Mouse (Mus musculus) lung, postnatal 4 days (tissue): ENCODE results near the gene Fam229b.

Experiments
- DNase-seq, 2 experiments: peaks; one replicate each; pipeline ENCODE4 v3.0.0; 2021

The Fam229b gene

GRCm38 (mm10) chr10:39133462-39134310, at the start of gene Fam229b, which contains the start of gene Tube1:
TSS of gene Fam229b (minus strand) at chr10:39133914.
TSS of gene Tube1 (plus strand) at chr10:39133976.
- DNase-seq: peak; percentile 92 to 93

GRCm38 (mm10) chr10:39176981-39177380, 43.3 kb upstream of the Fam229b start:
- peak; percentile 32 to 59 for DNase-seq

- peak; percentile 64 to 78 for DNase-seq
Measured at GRCm38 (mm10) chr10:39173077-39173476, 39.4 kb upstream of the Fam229b start.

GRCm38 (mm10) chr10:39172540-39172931, 38.8 kb upstream of the Fam229b start:
- no peak for DNase-seq

GRCm38 (mm10) chr10:39171603-39172539, 38.2 kb upstream of the Fam229b start:
- DNase-seq: peak; percentile 91 to 93

- DNase-seq: peak; percentile 93
Measured at GRCm38 (mm10) chr10:39171134-39171533, 37.4 kb upstream of the Fam229b start.

- DNase-seq: no peak
Measured at GRCm38 (mm10) chr10:39170706-39171105, 37.0 kb upstream of the Fam229b start.

- peak; percentile 60 to 77 for DNase-seq
Measured at GRCm38 (mm10) chr10:39170181-39170580, 36.5 kb upstream of the Fam229b start.

GRCm38 (mm10) chr10:39169642-39170041, 35.9 kb upstream of the Fam229b start:
- no peak for DNase-seq

GRCm38 (mm10) chr10:39167611-39168010, 33.9 kb upstream of the Fam229b start:
- no peak for DNase-seq

GRCm38 (mm10) chr10:39165632-39166115, 32.0 kb upstream of the Fam229b start:
- DNase-seq: peak; percentile 55 to 64

- no peak for DNase-seq
Measured at GRCm38 (mm10) chr10:39163694-39164093, 30.0 kb upstream of the Fam229b start, which contains the start of gene Ccn6. TSS of gene Ccn6 (minus strand) at chr10:39163794.

- DNase-seq: peak; percentile 26 to 54
Measured at GRCm38 (mm10) chr10:39162666-39163484, 29.2 kb upstream of the Fam229b start.

GRCm38 (mm10) chr10:39161406-39161805, 27.7 kb upstream of the Fam229b start:
- no peak for DNase-seq

- no peak for DNase-seq
Measured at GRCm38 (mm10) chr10:39158306-39158705, 24.6 kb upstream of the Fam229b start.

GRCm38 (mm10) chr10:39157321-39157720, 23.6 kb upstream of the Fam229b start:
- DNase-seq: no peak

- DNase-seq: no peak
Measured at GRCm38 (mm10) chr10:39156719-39157118, 23.0 kb upstream of the Fam229b start.

- DNase-seq: no peak
Measured at GRCm38 (mm10) chr10:39142216-39142615, 8.5 kb upstream of the Fam229b start.

GRCm38 (mm10) chr10:39141401-39141800, 7.7 kb upstream of the Fam229b start:
- no peak for DNase-seq

- no peak for DNase-seq
Measured at GRCm38 (mm10) chr10:39140843-39141242, 7.1 kb upstream of the Fam229b start.

GRCm38 (mm10) chr10:39138761-39139160, 5.0 kb upstream of the Fam229b start:
- DNase-seq: no peak

GRCm38 (mm10) chr10:39137766-39138165, 4.1 kb upstream of the Fam229b start:
- no peak for DNase-seq
